Mouse (Mus musculus) spleen, adult 2 months (tissue): ENCODE data around the gene Aspg.

Source experiments
- CTCF ChIP-seq: fragments of 200-500 bp; IDR thresholded peaks from 2 replicates; pipeline ENCODE4 v1.5.1; 2011; ENCODE audit warnings: mild to moderate bottlenecking, inconsistent platforms; ENCODE audit not compliant: insufficient read depth, insufficient read length, insufficient replicate concordance; ENCODE audit errors: extremely low read depth
- POLR2A ChIP-seq: fragments of 200-500 bp; IDR thresholded peaks from 2 replicates; pipeline ENCODE4 v1.6.1; 2011; ENCODE audit warnings: low read depth, low read length, inconsistent platforms

GRCm38 (mm10) chr12:112126931-112127635 is 20.6 kb downstream of the Aspg start:
- no peak for TF ChIP-seq POLR2A
- TF ChIP-seq CTCF, result no peak
